Mouse (Mus musculus) G1E (cell line): ENCODE data around the gene Pear1. TPM values are rescaled to one million over a fixed set of nuclear protein-coding genes. Genes with fewer than 3 reads are reported as not detected.

Experiments used
- ATAC-seq: 2 replicates; pipeline ENCODE4 v1.8.0; 2016; ENCODE audit warnings: mild to moderate bottlenecking; ENCODE audit not compliant: insufficient number of reproducible peaks, poor library complexity, low FRiP score, severe bottlenecking; ENCODE audit errors: extremely low read depth
- DNase-seq: peaks from one replicate; pipeline ENCODE4 v3.0.0; 2012; ENCODE audit warnings: low spot score
- H3K27me3 ChIP-seq: 2 replicates; pipeline ENCODE4 v1.6.1; 2012; ENCODE audit warnings: mild to moderate bottlenecking, low read length, inconsistent platforms; ENCODE audit not compliant: insufficient read depth
- H3K36me3 ChIP-seq: replicated peaks from 2 replicates; pipeline ENCODE3; 2012; ENCODE audit warnings: mild to moderate bottlenecking, inconsistent platforms
- H3K4me1 ChIP-seq: 2 replicates; pipeline ENCODE4 v1.6.1; 2012; ENCODE audit warnings: low read depth, low read length, inconsistent platforms, mixed read lengths; ENCODE audit not compliant: insufficient read depth
- H3K4me3 ChIP-seq: 2 replicates; pipeline ENCODE4 v1.5.1; 2012; ENCODE audit warnings: low read depth, mild to moderate bottlenecking, inconsistent platforms, low read length, moderate library complexity, mixed read lengths
- H3K9me3 ChIP-seq: replicated peaks from 2 replicates; pipeline ENCODE4 v1.6.1; 2012; ENCODE audit warnings: inconsistent platforms
- CTCF ChIP-seq: IDR thresholded peaks from 2 replicates; pipeline ENCODE4 v1.5.1; 2012; ENCODE audit warnings: low read depth, low read length, inconsistent platforms, mixed read lengths
- GATA1 ChIP-seq: IDR thresholded peaks from 2 replicates; pipeline ENCODE4 v1.6.1; 2012; ENCODE audit warnings: borderline replicate concordance, low read length, inconsistent platforms, mixed read lengths
- GATA2 ChIP-seq: IDR thresholded peaks from 2 replicates; pipeline ENCODE4 v1.6.1; 2012; ENCODE audit warnings: low read depth, low read length, inconsistent platforms, borderline replicate concordance
- POLR2AphosphoS5 ChIP-seq: IDR thresholded peaks from 2 replicates; pipeline ENCODE4 v1.6.1; 2012; ENCODE audit warnings: low read depth, low read length, inconsistent platforms; ENCODE audit not compliant: insufficient replicate concordance
- TAL1 ChIP-seq: conservative IDR thresholded peaks from 2 replicates; pipeline ENCODE4 v1.6.1; 2012; ENCODE audit warnings: low read depth, low read length, inconsistent platforms, mixed read lengths
- polyA plus RNA-seq: library from polyadenylated mRNA; stranded (reverse); fragments of >175 nt; gene quantifications from 2 replicates; pipeline ENCODE4 v1.2.3, GENCODE M21; 2012
- total RNA-seq, 2 experiments: library from RNA; stranded (forward) in 1 of 2; stranded (reverse) in 1 of 2; fragments of 200-1000 nt in 1 of 2; fragments of >200 nt in 1 of 2; fragmentation: Nextera tagmentation in 1 of 2; gene quantifications; 2 replicates each; pipeline ENCODE4 v1.2.3; 2014 to 2017

Pear1 gene
- total and polyA plus RNA-seq, 3 experiments: 0.05 TPM; not detected in 2

GRCm38 (mm10) chr3:87763683-87764289 is 60.3 kb downstream of the Pear1 start:
- Histone ChIP-seq H3K27me3 (peaks cover 32% of the 10 kb centered on the region), H3K9me3 (no peaks in the 10 kb centered on the region), H3K36me3 (no peaks in the 10 kb centered on the region), H3K4me3 (no peak overlapping the region), H3K4me1 (peaks cover 6% of the 10 kb centered on the region)
- ATAC-seq: no peak
- DNase-seq: no peak
- TF ChIP-seq GATA1 (no peak), GATA2 (no peak)

GRCm38 (mm10) chr3:87763202-87763601 is 60.9 kb downstream of the Pear1 start:
- H3K36me3 ChIP-seq: no peaks in the 10 kb centered on the region
- no peaks in the 10 kb centered on the region for H3K9me3 ChIP-seq
- H3K27me3 ChIP-seq: peaks cover 32% of the 10 kb centered on the region
- no peak for TF ChIP-seq TAL1
- no peak for TF ChIP-seq GATA2
- no peak for TF ChIP-seq CTCF
- no peak for TF ChIP-seq POLR2AphosphoS5
- no peak for TF ChIP-seq GATA1
- peaks cover 8% of the 10 kb centered on the region for H3K4me1 ChIP-seq
- DNase-seq: no peak
- ATAC-seq: no peak
- no peak overlapping the region for H3K4me3 ChIP-seq

- DNase-seq: no peak
Observed at GRCm38 (mm10) chr3:87761408-87762375, 62.4 kb downstream of the Pear1 start.

GRCm38 (mm10) chr3:87758641-87759040 is 65.5 kb downstream of the Pear1 start:
- H3K4me3 ChIP-seq: no peak overlapping the region
- H3K36me3 ChIP-seq: no peaks in the 10 kb centered on the region
- no peak for TF ChIP-seq GATA1
- TF ChIP-seq GATA2: no peak
- no peak for TF ChIP-seq POLR2AphosphoS5
- no peak for TF ChIP-seq CTCF
- no peak for TF ChIP-seq TAL1
- H3K9me3 ChIP-seq: no peaks in the 10 kb centered on the region
- peaks cover 5% of the 10 kb centered on the region for H3K4me1 ChIP-seq
- DNase-seq (no peak), ATAC-seq (no peak)
- H3K27me3 ChIP-seq: peaks cover 35% of the 10 kb centered on the region

More at GRCm38 (mm10) chr3:87761408-87762375, 62.4 kb downstream of the Pear1 start:
- no peak for ATAC-seq
- TF ChIP-seq GATA2 (no peak), TAL1 (no peak), POLR2AphosphoS5 (no peak)
- H3K27me3 ChIP-seq: peaks cover 29% of the 10 kb centered on the region
- no peak overlapping the region for H3K4me3 ChIP-seq
- peaks cover 5% of the 10 kb centered on the region for H3K4me1 ChIP-seq
- no peaks in the 10 kb centered on the region for H3K9me3 ChIP-seq
- H3K36me3 ChIP-seq: no peaks in the 10 kb centered on the region

- no peak for DNase-seq
- ATAC-seq: no peak
Observed at GRCm38 (mm10) chr3:87756488-87756887, 67.6 kb downstream of the Pear1 start.

GRCm38 (mm10) chr3:87755964-87756363 is 68.1 kb downstream of the Pear1 start:
- DNase-seq: peak; percentile 20
- H3K4me1 ChIP-seq: peaks cover 5% of the 10 kb centered on the region
- no peaks in the 10 kb centered on the region for H3K9me3 ChIP-seq
- H3K27me3 ChIP-seq: peaks cover 47% of the 10 kb centered on the region
- H3K36me3 ChIP-seq: no peaks in the 10 kb centered on the region
- H3K4me3 ChIP-seq: no peak overlapping the region
- no peak for TF ChIP-seq GATA2
- no peak for TF ChIP-seq GATA1
- TF ChIP-seq TAL1: no peak
- TF ChIP-seq CTCF: no peak
- no peak for TF ChIP-seq POLR2AphosphoS5
- no peak for ATAC-seq

More at GRCm38 (mm10) chr3:87756488-87756887, 67.6 kb downstream of the Pear1 start:
- H3K4me1 ChIP-seq: peaks cover 5% of the 10 kb centered on the region
- H3K27me3 ChIP-seq: peaks cover 44% of the 10 kb centered on the region
- TF ChIP-seq TAL1 (no peak), POLR2AphosphoS5 (no peak), CTCF (no peak), GATA2 (no peak), GATA1 (no peak)
- no peaks in the 10 kb centered on the region for H3K36me3 ChIP-seq
- no peaks in the 10 kb centered on the region for H3K9me3 ChIP-seq
- H3K4me3 ChIP-seq: no peak overlapping the region
